Mouse (Mus musculus): ENCODE data around the gene Itgb1. TPM values are rescaled to one million over a fixed set of nuclear protein-coding genes. Genes with fewer than 3 reads are reported as not detected.
A peak's percentile ranks its signal among the peaks of the same experiment; 100 is the strongest.

The Itgb1 gene
- total and polyA plus RNA-seq, 3 experiments, result 62.4 to 172 (median 127) TPM

GRCm38 (mm10) chr8:128652399-128653109, 32.9 kb upstream of the Itgb1 start (continued):
- TF ChIP-seq ZKSCAN1 (IDR thresholded peaks at IDR 0.05; ENCODE audit: borderline replicate concordance, low read depth, low read length), result no peak
- peak; percentile 96 for TF ChIP-seq ZNF384 (IDR thresholded peaks at IDR 0.05; ENCODE audit: low read depth, low read length)
- no peak for TF ChIP-seq ZMIZ1 (IDR thresholded peaks at IDR 0.05; ENCODE audit: low read depth, low read length)
- no peak for TF ChIP-seq USF1 (IDR thresholded peaks at IDR 0.05; ENCODE audit: low read depth, low read length)
- no peak for TF ChIP-seq SIN3A (IDR thresholded peaks at IDR 0.05; ENCODE audit: low read length)
- no peak for TF ChIP-seq CHD2 (IDR thresholded peaks at IDR 0.05; ENCODE audit: low read length)

GRCm38 (mm10) chr8:128653642-128654364, 31.7 kb upstream of the Itgb1 start:
- Histone ChIP-seq H3K4me3 (replicated peaks in 1 of 3; ENCODE audit: low read depth in 2 of 3, low read length in 2 of 3, poor library complexity in 1 of 3) (peak overlapping the region in 2 of 3 experiments; percentile 10 to 30), H3K4me1 (ENCODE audit: control insufficient read depth in 1 of 2, insufficient read depth in 2 of 2) (peaks cover 0 to 46% of the 10 kb centered on the region in 2 experiments; a peak in 3 of 4 replicates), H3K9ac (ENCODE audit: insufficient read depth, low read depth) (peak overlapping the region; percentile 13; the same call in 1 of the 2 replicates), H3K27me3 (replicated peaks) (no peaks in the 10 kb centered on the region), H3K79me2 (replicated peaks; ENCODE audit: control insufficient read depth, extremely low read depth, insufficient read depth, poor library complexity, severe bottlenecking) (no peaks in the 10 kb centered on the region), H3K27ac (ENCODE audit: insufficient read depth, low read depth) (peak overlapping the region; percentile 56), H3K36me3 (replicated peaks in 1 of 2; ENCODE audit: control insufficient read depth in 1 of 2, insufficient read depth in 1 of 2, low read length in 1 of 2) (no peaks in the 10 kb centered on the region), H3K9me3 (replicated peaks; ENCODE audit: low read length) (peaks cover 10% of the 10 kb centered on the region), H3K4me2 (ENCODE audit: insufficient read depth, low read depth, poor library complexity, severe bottlenecking) (peak overlapping the region; percentile 18)
- no peak for DNase-seq (ENCODE audit: extremely low read depth)
- dilution Hi-C loops (cut with MboI; ENCODE audit: extremely low pct_ligation_motif_present, extremely low pct_unique_long_range_greater_than_20kb, low sequenced_read_pairs) (no loop called here), in situ Hi-C loops (cut with MboI; ENCODE audit: low pct_ligation_motif_present, low pct_unique_long_range_greater_than_20kb, low sequenced_read_pairs) (loop anchor here (10.0 kb wide), 2 partner anchors 61 to 139 kb away; no protein-coding TSS in a partner anchor)
- TF ChIP-seq EP300 (IDR thresholded peaks at IDR 0.05; ENCODE audit: low read length), result 0 out of 2 replicates have a peak, but pooled peaks have one; percentile 8
- TF ChIP-seq KAT2A (IDR thresholded peaks at IDR 0.05; ENCODE audit: insufficient replicate concordance, low read length), result no peak
- 0 out of 2 replicates have a peak, but pooled peaks have one; percentile 12 for TF ChIP-seq MEF2A (IDR thresholded peaks at IDR 0.05; ENCODE audit: borderline replicate concordance, low read depth, low read length)
- no peak for TF ChIP-seq IRF4 (IDR thresholded peaks at IDR 0.05; ENCODE audit: low read depth, low read length)
- no peak for TF ChIP-seq USF2 (conservative IDR thresholded peaks at IDR 0.05; ENCODE audit: low read depth, low read length)
- TF ChIP-seq SMC3 (IDR thresholded peaks at IDR 0.05; ENCODE audit: low read depth, low read length), result no peak
- TF ChIP-seq TCF12 (IDR thresholded peaks at IDR 0.05; ENCODE audit: low read depth, low read length), result 0 out of 2 replicates have a peak, but pooled peaks have one; percentile 10
- no peak for TF ChIP-seq ELF1 (IDR thresholded peaks at IDR 0.05; ENCODE audit: low read depth, low read length)
- 0 out of 2 replicates have a peak, but pooled peaks have one; percentile 6 for TF ChIP-seq TBP (conservative IDR thresholded peaks at IDR 0.05; ENCODE audit: low read depth, low read length)
- TF ChIP-seq ZKSCAN1 (IDR thresholded peaks at IDR 0.05; ENCODE audit: borderline replicate concordance, low read depth, low read length), result no peak
- TF ChIP-seq SIN3A (IDR thresholded peaks at IDR 0.05; ENCODE audit: low read length), result peak; percentile 24; the same call in 1 of the 2 replicates

Data from CH12.LX (cell line).